Mouse (Mus musculus): ENCODE data around the gene H1fnt.

The H1fnt gene

GRCm38 (mm10) chr15:98257193-98257592 lies at the start of gene H1fnt:
Gene H1fnt (minus strand): TSS chr15:98257293.
- no peak for DNase-seq (ENCODE audit: low spot score in 2 of 2)

- DNase-seq (ENCODE audit: low spot score in 2 of 2): no peak
Observed at GRCm38 (mm10) chr15:98295628-98296551, 38.8 kb upstream of the H1fnt start, which contains the start of gene Zfp641. Gene Zfp641 (minus strand): TSS chr15:98296161.

GRCm38 (mm10) chr15:98293651-98294050 lies 36.6 kb upstream of the H1fnt start:
- no peak for DNase-seq (ENCODE audit: low spot score in 2 of 2)

- DNase-seq (ENCODE audit: low spot score in 2 of 2): peak; percentile 42 to 57
Observed at GRCm38 (mm10) chr15:98288566-98288965, 31.5 kb upstream of the H1fnt start.

- DNase-seq (ENCODE audit: low spot score in 2 of 2): no peak
Observed at GRCm38 (mm10) chr15:98286418-98286817, 29.3 kb upstream of the H1fnt start.

- no peak for DNase-seq (ENCODE audit: low spot score in 2 of 2)
Observed at GRCm38 (mm10) chr15:98257776-98258175, 683 bp upstream of the H1fnt start.

GRCm38 (mm10) chr15:98256271-98256670 lies 822 bp downstream of the H1fnt start:
- DNase-seq (ENCODE audit: low spot score in 2 of 2): no peak

GRCm38 (mm10) chr15:98235442-98235841 lies 21.7 kb downstream of the H1fnt start:
- no peak for DNase-seq (ENCODE audit: low spot score in 2 of 2)

- no peak for DNase-seq (ENCODE audit: low spot score in 2 of 2)
Observed at GRCm38 (mm10) chr15:98234350-98234749, 22.7 kb downstream of the H1fnt start, which contains the start of gene Olfr286. Gene Olfr286 (minus strand): TSS chr15:98234450.

GRCm38 (mm10) chr15:98226096-98226495 lies 31.0 kb downstream of the H1fnt start:
- DNase-seq (ENCODE audit: low spot score in 2 of 2): no peak

GRCm38 (mm10) chr15:98225610-98226009 lies 31.5 kb downstream of the H1fnt start:
- no peak for DNase-seq (ENCODE audit: low spot score in 2 of 2)

GRCm38 (mm10) chr15:98222377-98222776 lies 34.7 kb downstream of the H1fnt start:
- no peak for DNase-seq (ENCODE audit: low spot score in 2 of 2)

- DNase-seq (ENCODE audit: low spot score in 2 of 2): no peak
Observed at GRCm38 (mm10) chr15:98220877-98221276, 36.2 kb downstream of the H1fnt start, which contains the start of the genes Gm44579 and Olfr287. Gene Gm44579 (minus strand): TSS chr15:98220977. Gene Olfr287 (minus strand): TSS chr15:98221056.

GRCm38 (mm10) chr15:98214130-98214529 lies 43.0 kb downstream of the H1fnt start:
- DNase-seq (ENCODE audit: low spot score in 2 of 2): no peak

- DNase-seq (ENCODE audit: low spot score in 2 of 2): no peak
Observed at GRCm38 (mm10) chr15:98213336-98213870, 43.7 kb downstream of the H1fnt start.

GRCm38 (mm10) chr15:98209676-98210075 lies 47.4 kb downstream of the H1fnt start:
- DNase-seq (ENCODE audit: low spot score in 2 of 2): no peak

All from thymus, postnatal 10 days (tissue).